Mouse (Mus musculus): Measurements from ENCODE around the gene Def6. TPM values are rescaled to one million over a fixed set of nuclear protein-coding genes. Genes with fewer than 3 reads are reported as not detected.
A peak's percentile ranks its signal among the peaks of the same experiment; 100 is the strongest.
"Not testable (repeated sequence)": the region's sequence is repeated elsewhere in the genome, so short reads cannot be mapped to it uniquely, and the experiment has no call there.

Gene Def6
- polyA plus RNA-seq, 1 experiment from 2014 or later: 3.1 TPM

DNA sequence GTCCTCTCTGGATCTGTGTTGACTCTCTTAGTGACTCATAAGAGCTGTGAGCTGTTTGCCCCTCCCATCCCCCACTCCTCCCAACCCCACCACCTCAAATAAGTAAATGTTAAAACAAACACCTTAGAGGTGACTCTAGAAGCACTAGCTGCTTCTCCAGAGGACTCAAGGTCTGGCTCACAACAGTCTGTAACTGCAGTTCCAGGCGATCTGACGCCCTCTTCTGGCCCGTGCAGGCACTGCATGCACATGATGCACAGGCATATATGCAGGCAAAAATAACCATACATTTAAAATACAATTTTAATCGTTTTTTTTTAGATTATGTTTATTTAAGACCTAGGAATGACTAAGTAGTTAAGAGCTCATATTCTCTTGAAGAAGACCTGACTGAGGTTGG is 5.7 kb downstream of the Def6 start:
- Histone ChIP-seq H3K4me3 (no peak overlapping the region), H3K4me1 (peaks cover 10% of the 10 kb centered on the region), H3K27me3 (ENCODE audit: low read depth, poor library complexity, severe bottlenecking) (peaks cover 23% of the 10 kb centered on the region), H3K36me3 (no peaks in the 10 kb centered on the region), H3K27ac (replicated peaks) (no peak overlapping the region), H3K9me3 (replicated peaks) (no peaks in the 10 kb centered on the region)
- no peak for DNase-seq (ENCODE audit: low spot score)
- WGBS: 37% methylated on average over 4 of the region's 4 CpGs

GRCm38 (mm10) chr17:28216791-28217190 is 9.2 kb downstream of the Def6 start:
- DNase-seq (ENCODE audit: low spot score): no peak
- Histone ChIP-seq H3K36me3 (no peaks in the 10 kb centered on the region), H3K27ac (replicated peaks) (no peak overlapping the region), H3K4me1 (peaks cover 13% of the 10 kb centered on the region), H3K9me3 (replicated peaks) (no peaks in the 10 kb centered on the region), H3K4me3 (no peak overlapping the region), H3K27me3 (ENCODE audit: low read depth, poor library complexity, severe bottlenecking) (peaks cover 14% of the 10 kb centered on the region; the same call in 1 of the 2 replicates)
- 84% methylated on average over 9 of the region's 9 CpGs for WGBS

DNA sequence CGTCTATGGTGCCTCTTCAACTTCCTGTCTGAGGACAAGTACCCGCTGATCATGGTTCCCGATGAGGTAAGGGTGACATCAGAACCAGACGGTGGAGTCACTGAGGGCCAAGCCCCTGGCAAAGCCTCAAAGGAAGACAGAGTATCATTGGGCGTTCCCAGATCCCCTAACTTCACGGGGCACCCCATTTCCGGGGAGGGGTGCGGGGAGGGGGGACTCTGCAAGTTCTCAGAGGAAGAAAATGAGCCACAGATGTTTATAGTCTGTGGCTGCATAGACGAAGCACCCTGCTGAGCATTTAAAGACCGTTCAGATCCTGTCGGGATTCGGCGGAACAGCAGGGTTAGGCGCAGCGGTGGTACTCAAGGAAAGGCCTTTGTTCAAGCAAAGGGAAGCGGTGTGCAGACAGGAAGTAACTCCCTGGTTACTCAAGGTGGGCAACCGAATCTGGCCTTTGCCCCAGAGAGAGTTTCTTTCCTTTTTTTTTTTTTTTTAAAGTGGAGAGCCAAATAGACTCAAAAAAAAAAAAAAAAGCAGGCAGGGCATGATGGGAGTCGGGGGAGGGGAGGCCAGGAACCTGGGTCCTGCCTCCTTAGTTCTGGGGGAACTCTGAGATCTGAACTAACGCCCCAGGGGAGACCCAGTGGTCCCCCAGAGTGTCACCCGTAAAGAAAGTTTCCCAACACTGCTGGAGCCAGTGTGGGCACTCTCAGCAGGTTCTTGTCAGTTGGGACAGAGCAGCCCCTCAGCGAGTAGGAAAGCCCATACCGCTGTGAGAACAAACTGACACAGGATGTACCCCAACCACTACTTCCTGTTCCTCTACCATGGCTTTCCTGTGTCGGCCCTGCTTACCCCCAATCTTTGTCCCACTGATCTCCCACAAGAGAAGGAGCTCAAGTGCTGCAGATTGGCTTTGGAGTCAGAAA is 10.4 kb downstream of the Def6 start:
- H3K27ac ChIP-seq (replicated peaks): peak overlapping the region; percentile 35
- H3K27me3 ChIP-seq (ENCODE audit: low read depth, poor library complexity, severe bottlenecking): peaks cover 26% of the 10 kb centered on the region
- peak; percentile 26 for DNase-seq (ENCODE audit: low spot score)
- H3K4me1 ChIP-seq: peaks cover 16% of the 10 kb centered on the region
- H3K36me3 ChIP-seq: no peaks in the 10 kb centered on the region
- WGBS: 28% methylated on average over 23 of the region's 23 CpGs
- H3K4me3 ChIP-seq: peak overlapping the region; percentile 23; the same call in 1 of the 2 replicates
- no peaks in the 10 kb centered on the region for H3K9me3 ChIP-seq (replicated peaks)

- Histone ChIP-seq H3K4me1 (peaks cover 37% of the 10 kb centered on the region), H3K27me3 (ENCODE audit: low read depth, poor library complexity, severe bottlenecking) (peaks cover 35% of the 10 kb centered on the region)
- not testable (repeated sequence) for H3K27ac ChIP-seq (replicated peaks); H3K9me3 ChIP-seq (replicated peaks); DNase-seq (ENCODE audit: low spot score); H3K4me3 ChIP-seq; H3K36me3 ChIP-seq
- WGBS: 94% methylated on average over 10 of the region's 10 CpGs
Measured at GRCm38 (mm10) chr17:28222463-28222862, 14.9 kb downstream of the Def6 start.

GRCm38 (mm10) chr17:28223561-28224391 is 16.2 kb downstream of the Def6 start:
- Histone ChIP-seq H3K9me3 (replicated peaks) (no peaks in the 10 kb centered on the region), H3K27me3 (ENCODE audit: low read depth, poor library complexity, severe bottlenecking) (peaks cover 33% of the 10 kb centered on the region), H3K4me1 (peaks cover 30% of the 10 kb centered on the region), H3K27ac (replicated peaks) (peak overlapping the region; percentile 89), H3K36me3 (no peaks in the 10 kb centered on the region), H3K4me3 (peak overlapping the region; percentile 69)
- under 1% methylated on average over 46 of the region's 46 CpGs for WGBS
- DNase-seq (ENCODE audit: low spot score): peak; percentile 93

- no peak for DNase-seq (ENCODE audit: low spot score)
- no peaks in the 10 kb centered on the region for H3K36me3 ChIP-seq
- H3K9me3 ChIP-seq (replicated peaks): no peaks in the 10 kb centered on the region
- WGBS: 86% methylated on average over 10 of the region's 10 CpGs
- H3K4me1 ChIP-seq: peaks cover 30% of the 10 kb centered on the region
- H3K27me3 ChIP-seq (ENCODE audit: low read depth, poor library complexity, severe bottlenecking): peaks cover 33% of the 10 kb centered on the region
- H3K4me3 ChIP-seq: no peak overlapping the region
- H3K27ac ChIP-seq (replicated peaks): no peak overlapping the region
Measured at GRCm38 (mm10) chr17:28224615-28225014, 17.0 kb downstream of the Def6 start.

DNA sequence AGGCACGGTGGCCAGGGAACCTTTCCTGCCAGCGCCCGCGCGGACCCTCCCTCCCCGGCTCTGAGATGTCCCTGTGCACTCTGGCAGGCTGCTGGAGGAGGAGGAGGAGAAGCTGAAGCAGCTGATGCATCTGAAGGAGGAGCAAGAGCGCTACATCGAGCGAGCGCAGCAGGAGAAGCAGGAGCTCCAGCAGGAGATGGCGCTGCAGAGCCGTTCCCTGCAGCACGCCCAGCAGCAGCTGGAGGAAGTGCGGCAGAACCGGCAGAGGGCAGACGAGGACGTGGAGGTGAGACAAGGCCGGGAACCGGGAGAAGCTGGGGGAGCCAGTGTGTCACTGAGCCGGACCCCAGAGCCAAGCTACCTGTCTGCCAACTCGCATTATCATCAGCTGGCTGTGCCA is 18.4 kb downstream of the Def6 start:
- no peaks in the 10 kb centered on the region for H3K36me3 ChIP-seq
- H3K27me3 ChIP-seq (ENCODE audit: low read depth, poor library complexity, severe bottlenecking): peaks cover 33% of the 10 kb centered on the region
- peak overlapping the region; percentile 57 for H3K4me3 ChIP-seq
- DNase-seq (ENCODE audit: low spot score): peak; percentile 90
- peaks cover 30% of the 10 kb centered on the region for H3K4me1 ChIP-seq
- no peaks in the 10 kb centered on the region for H3K9me3 ChIP-seq (replicated peaks)
- H3K27ac ChIP-seq (replicated peaks): peak overlapping the region; percentile 77
- under 1% methylated on average over 21 of the region's 21 CpGs for WGBS

DNA sequence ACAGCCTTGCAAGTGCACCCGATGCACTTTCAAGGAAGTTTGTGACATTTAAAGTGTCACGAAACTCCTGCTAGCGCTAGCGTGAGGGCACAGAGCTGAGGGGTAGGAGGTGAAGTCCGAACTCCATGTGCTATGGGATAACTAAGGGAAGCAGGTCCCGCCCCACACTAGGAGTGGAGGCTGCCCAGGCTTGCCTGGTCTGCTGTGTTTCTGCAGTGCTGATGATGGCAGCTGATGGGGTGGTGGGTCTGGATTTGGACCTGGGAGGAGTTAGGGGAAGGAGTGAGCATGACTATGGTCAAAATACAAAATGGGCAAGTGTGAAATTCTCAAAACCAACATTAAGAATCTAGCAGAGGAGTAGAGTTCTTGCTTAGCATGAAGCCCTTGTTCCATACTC is 22.9 kb downstream of the Def6 start:
- no peak for DNase-seq (ENCODE audit: low spot score)
- no peaks in the 10 kb centered on the region for H3K9me3 ChIP-seq (replicated peaks)
- H3K4me1 ChIP-seq: peaks cover 37% of the 10 kb centered on the region
- no peaks in the 10 kb centered on the region for H3K36me3 ChIP-seq
- H3K27me3 ChIP-seq (ENCODE audit: low read depth, poor library complexity, severe bottlenecking): peaks cover 16% of the 10 kb centered on the region
- H3K4me3 ChIP-seq: no peak overlapping the region
- H3K27ac ChIP-seq (replicated peaks): no peak overlapping the region
- 82% methylated on average over 6 of the region's 6 CpGs for WGBS

DNA sequence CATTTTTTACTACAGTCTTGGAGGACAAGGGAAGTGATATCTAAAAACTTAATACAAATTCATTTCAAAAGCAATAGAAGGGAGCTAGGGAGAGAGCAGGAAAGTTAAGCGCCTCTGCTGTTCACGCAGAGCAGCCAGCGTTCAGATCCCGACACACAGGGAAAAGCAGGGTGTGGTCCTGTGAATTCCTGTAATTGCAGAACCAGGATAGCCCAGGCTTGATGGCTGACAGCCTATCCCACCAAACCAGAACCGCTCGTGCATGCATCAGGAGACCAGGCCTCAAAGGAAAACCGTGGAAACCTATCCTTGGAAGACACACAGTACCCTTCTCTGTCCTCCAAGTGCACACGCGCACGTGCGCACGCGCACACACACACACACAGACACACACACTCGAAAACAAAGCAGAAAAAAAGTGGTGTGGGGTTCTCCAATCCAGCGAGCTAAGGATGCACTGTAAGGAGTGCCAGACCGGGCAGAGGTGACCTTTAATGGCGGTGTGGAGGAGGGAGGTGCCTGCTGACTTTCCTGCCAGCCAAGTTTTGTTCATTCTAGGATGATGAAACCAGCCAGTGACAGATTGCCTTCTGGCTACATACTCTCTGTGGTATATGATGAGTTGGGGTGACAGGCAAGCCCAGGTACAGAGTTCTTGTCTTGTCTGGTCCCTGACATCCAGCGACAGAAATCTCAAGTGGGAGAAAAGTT is 23.6 kb downstream of the Def6 start:
- WGBS: 88% methylated on average over 18 of the region's 18 CpGs
- H3K36me3 ChIP-seq: no peaks in the 10 kb centered on the region
- H3K4me3 ChIP-seq: no peak overlapping the region
- no peaks in the 10 kb centered on the region for H3K9me3 ChIP-seq (replicated peaks)
- no peak for DNase-seq (ENCODE audit: low spot score)
- no peak overlapping the region for H3K27ac ChIP-seq (replicated peaks)
- H3K27me3 ChIP-seq (ENCODE audit: low read depth, poor library complexity, severe bottlenecking): peaks cover 11% of the 10 kb centered on the region
- peaks cover 35% of the 10 kb centered on the region for H3K4me1 ChIP-seq

GRCm38 (mm10) chr17:28232475-28233060 is 25.0 kb downstream of the Def6 start, which contains the start of gene Ppard:
Ppard (plus strand) TSS chr17:28232700.
- WGBS: under 1% methylated on average over 57 of the region's 57 CpGs
- peak within 1 kb of the TSS; percentile 90 for H3K27ac ChIP-seq (replicated peaks)
- peaks cover 11% of the 10 kb centered on the region for H3K27me3 ChIP-seq (ENCODE audit: low read depth, poor library complexity, severe bottlenecking)

DNA sequence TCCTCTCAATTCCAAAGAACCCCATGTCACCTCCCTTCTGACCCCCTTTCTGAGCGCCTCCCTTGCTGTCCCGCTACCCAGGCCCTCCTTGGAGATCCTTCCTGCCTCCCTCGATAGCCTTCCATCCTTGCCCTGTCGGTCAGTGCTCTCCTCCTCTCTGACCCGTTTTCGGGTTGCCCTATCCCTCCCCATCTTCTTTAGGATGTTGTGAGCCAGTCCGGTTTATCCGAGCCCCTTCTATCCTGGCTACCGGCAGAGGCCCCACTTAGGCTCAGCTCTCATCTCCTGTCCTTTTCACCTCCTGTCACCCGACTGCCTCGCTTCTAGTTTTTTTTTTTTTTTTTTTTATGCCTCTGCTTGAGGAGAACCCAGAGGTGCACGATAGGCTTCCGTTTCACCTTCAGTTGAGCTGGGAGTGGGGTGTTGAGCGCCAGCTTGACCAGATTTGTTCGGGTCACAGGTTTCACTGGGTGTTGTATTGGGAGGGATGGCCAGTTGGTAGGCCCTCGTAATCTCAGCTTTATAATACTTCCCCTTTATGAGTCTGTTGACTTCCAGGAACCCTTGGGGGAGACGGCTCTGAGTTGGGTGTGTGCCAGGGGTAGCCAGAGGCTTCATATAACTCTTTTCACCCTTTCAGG is 25.6 kb downstream of the Def6 start:
- H3K9me3 ChIP-seq (replicated peaks): no peaks in the 10 kb centered on the region
- WGBS: 10% methylated on average over 17 of the region's 17 CpGs

More at GRCm38 (mm10) chr17:28232475-28233060, 25.0 kb downstream of the Def6 start, which contains the start of gene Ppard:
- Histone ChIP-seq H3K4me1 (peaks cover 33% of the 10 kb centered on the region), H3K4me3 (peak within 1 kb of the TSS; percentile 92), H3K36me3 (no peaks in the 10 kb centered on the region), H3K9me3 (replicated peaks) (no peaks in the 10 kb centered on the region)
- DNase-seq (ENCODE audit: low spot score): peak; percentile 99

More for the DNA sequence above, 25.6 kb downstream of the Def6 start:
- Histone ChIP-seq H3K4me3 (peak overlapping the region; percentile 92), H3K36me3 (no peaks in the 10 kb centered on the region), H3K27ac (replicated peaks) (peak overlapping the region; percentile 90), H3K4me1 (peaks cover 29% of the 10 kb centered on the region), H3K27me3 (ENCODE audit: low read depth, poor library complexity, severe bottlenecking) (peaks cover 8% of the 10 kb centered on the region)
- DNase-seq (ENCODE audit: low spot score): no peak
